Mouse (Mus musculus) spleen, adult 2 months (tissue): Measurements from ENCODE around the gene Saa1.

Experiments used
- CTCF ChIP-seq: fragments of 200-500 bp; IDR thresholded peaks from 2 replicates; pipeline ENCODE4 v1.5.1; 2011; ENCODE audit warnings: mild to moderate bottlenecking, inconsistent platforms; ENCODE audit not compliant: insufficient read depth, insufficient read length, insufficient replicate concordance; ENCODE audit errors: extremely low read depth
- POLR2A ChIP-seq: fragments of 200-500 bp; IDR thresholded peaks from 2 replicates; pipeline ENCODE4 v1.6.1; 2011; ENCODE audit warnings: low read depth, low read length, inconsistent platforms

GRCm38 (mm10) chr7:46768451-46768850 lies 25.7 kb upstream of the Saa1 start:
- TF ChIP-seq POLR2A (no peak), CTCF (no peak)
